Mouse (Mus musculus): ENCODE results near the gene Chd4.
"Not testable (repeated sequence)": the region's sequence is repeated elsewhere in the genome, so short reads cannot be mapped to it uniquely, and the experiment has no call there.

DNA sequence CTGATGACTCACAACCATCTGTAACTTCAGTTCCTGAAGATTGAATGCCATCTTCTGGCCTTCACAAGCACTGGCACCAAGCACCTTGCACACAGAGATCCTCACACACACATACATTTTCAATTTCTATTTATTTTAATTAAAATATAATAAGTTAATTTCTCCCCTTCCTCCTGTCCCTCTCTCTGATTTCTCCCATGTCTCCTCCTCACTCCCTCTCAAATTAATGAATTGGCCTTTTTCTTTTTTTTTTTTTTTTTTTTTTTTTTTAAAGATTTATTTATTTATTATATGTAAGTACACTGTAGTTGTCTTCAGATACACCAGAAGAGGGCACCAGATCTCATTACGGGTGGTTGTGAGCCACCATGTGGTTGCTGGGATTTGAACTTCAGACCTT, 30.6 kb upstream of the Chd4 start:
- not testable (repeated sequence) for TF ChIP-seq EP300, CTCF (IDR thresholded peaks at IDR 0.05; ENCODE audit: low read depth)

Data from liver, postnatal 0 days (tissue).